Mouse (Mus musculus) layer of hippocampus, adult 11-12 months (tissue): ENCODE data around the gene Pitx2.

Experiments used
- DNase-seq: peaks from one replicate; pipeline ENCODE4 v3.0.0; 2022; ENCODE audit warnings: low spot score

Pitx2 gene

DNA sequence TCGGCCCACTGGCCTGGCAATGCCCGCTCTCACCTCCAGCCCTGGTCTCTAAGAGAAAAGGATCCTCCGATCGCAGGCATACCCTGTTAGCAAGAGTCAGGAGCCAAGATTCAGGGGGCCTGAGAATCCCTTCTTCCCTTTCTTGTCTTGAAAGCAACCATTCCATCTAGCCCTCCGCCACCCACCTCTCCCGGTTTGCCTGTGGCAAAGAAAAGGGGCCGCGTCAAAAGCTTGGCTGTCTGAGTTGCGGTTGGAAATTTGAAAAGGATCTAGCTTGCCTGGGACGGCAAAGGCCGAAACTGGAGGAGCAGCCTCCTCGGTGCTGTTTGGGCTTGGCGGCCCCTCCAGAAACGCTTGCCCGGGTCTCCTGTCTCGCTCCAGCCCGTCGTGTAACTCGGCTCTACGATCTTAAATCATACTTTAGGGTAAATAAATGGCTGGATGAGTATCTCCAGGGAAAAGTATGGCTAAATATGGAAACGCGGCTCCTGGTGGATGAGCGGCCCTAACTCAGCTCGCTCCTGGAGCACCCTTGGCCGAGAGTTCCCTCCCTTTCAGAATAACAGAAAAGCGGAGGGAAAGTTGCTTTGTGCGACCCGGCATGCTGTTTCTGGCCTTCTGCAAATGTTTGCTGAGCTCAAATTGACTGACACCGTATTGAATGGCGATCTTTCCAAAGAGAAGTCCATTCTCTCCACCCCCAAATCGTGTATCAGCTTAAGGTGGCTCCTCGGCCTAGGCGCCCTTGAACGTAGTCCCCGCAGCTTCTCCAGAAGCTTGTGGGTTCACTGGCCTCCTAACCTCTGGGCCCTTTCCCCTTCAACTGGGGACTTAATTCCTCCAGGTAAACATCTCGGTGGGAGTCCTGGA, 3.4 kb downstream of the Pitx2 start:
- no peak for DNase-seq

DNA sequence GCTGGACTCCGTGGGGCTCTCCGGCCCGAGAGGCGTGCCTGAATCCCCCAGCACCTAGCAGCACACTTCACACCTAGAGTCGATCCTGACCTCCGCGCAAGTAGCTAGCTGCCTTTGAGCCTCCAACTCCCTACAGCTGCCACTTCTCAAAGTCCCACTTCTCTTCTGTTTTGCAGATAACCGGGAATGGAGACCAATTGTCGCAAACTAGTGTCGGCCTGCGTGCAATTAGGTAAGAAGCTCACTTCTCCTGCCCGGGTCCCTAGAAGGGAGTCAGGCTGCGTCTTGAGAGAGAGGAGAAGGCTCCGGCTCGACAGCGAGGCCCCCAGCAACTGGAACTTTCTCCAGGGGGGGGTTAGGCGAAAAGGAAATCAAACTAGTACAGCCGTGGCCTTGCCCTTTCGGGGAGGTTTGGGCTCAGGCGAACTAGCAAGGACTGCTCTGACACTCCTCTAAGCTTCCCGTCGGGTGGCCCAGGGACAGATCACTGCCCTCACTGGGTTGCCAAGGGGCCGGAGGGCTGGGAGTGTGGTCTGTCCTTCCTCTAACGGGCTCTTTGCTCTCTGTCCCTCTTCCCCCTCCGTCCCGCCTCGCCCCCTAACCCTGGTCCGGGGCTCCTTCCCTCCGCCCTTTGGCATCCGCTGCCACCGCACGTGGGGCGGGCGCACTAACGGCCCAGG, 4.2 kb downstream of the Pitx2 start:
- DNase-seq: no peak

DNA sequence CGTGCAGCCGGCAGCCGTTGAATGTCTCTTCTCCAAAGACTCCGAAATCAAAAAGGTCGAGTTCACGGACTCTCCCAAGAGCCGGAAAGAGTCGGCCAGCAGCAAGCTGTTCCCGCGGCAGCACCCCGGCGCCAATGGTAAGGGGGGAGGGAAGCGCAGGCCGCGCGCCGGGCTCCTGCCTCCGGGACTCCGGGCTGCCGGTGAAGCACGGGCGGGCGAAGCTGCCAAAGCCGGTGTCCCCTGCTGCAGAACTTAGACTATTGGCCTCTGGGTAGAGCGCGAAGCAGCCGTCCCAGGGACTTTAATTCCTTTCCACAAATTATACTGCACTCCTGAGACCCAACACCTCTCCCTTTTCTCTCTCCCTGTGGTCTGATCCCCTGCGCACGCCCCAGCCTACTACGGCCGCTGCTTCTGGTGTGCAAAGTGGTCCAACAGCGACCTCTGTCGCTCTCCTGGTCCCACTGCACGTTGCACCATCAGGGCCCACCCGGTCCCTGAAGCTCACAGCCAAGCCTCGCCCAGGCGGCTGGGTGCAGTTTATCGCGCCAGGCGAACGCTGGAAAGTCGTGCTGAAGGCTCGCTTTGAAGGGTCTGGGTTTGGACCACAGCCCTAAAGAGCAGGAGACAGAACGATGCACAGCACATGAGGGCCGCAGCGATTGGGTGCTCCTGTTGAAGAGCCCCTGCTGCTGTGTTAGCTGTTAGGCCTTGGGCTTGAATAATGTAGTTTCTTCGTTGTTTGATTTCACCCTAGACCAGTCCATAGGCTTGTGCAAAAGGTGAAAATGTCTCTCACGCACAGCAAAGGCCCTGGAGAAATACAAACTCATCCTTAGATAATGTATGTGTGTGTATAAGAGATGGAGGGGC, 5.0 kb downstream of the Pitx2 start:
- DNase-seq: peak; percentile 55

DNA sequence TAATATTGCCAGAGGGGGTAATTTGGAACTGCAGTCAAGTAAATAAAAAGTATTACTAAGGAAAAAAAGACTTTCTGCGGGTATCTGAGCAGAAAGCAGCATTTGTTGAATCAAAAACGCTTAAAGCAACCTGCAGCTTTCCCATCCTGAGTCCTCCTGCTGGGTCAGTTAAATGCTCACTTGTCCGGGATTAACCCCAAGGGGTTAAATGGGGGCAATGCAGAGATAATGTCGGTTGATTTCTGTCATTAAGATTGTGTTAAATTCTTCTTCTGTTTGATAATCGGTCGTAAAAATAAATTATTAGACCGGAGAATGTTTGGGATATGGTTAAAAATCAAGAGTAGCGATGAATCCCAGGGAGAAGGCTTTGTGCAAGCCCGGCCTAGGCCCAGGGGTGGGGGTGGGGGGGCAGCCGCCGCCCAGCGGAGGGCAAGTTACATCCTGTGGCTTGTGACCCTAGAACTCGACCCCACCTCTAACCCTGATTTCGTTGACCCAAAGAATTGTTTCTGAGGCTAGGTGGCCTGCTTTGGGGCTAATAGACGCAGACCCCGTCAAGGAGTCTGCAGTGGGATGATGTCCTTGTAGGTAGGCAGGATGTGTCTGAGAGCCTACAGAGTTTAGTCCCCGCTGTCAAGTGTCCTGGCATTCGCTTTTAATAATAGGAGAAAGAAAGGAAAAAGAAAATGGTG, 6.0 kb downstream of the Pitx2 start:
- no peak for DNase-seq

DNA sequence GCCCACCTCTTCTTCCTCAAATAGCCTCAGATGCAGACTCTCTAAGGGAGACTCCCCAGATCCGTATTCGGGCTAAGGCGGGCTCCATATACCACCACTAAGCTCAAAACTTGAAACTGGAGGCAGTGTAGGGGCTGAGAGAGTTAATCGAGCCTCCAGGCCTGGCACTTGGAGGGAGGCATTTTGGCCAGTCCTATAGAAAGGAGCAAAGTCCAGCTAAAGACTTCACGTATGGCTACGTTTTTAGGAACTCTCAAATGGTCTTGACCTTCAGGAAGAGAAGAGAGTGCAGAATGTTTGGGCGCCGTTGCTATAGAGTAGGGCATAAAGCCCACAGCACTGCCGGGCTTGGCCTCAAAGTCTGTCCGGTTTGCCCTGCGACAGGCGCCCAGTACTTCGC, 7.1 kb downstream of the Pitx2 start:
- no peak for DNase-seq

DNA sequence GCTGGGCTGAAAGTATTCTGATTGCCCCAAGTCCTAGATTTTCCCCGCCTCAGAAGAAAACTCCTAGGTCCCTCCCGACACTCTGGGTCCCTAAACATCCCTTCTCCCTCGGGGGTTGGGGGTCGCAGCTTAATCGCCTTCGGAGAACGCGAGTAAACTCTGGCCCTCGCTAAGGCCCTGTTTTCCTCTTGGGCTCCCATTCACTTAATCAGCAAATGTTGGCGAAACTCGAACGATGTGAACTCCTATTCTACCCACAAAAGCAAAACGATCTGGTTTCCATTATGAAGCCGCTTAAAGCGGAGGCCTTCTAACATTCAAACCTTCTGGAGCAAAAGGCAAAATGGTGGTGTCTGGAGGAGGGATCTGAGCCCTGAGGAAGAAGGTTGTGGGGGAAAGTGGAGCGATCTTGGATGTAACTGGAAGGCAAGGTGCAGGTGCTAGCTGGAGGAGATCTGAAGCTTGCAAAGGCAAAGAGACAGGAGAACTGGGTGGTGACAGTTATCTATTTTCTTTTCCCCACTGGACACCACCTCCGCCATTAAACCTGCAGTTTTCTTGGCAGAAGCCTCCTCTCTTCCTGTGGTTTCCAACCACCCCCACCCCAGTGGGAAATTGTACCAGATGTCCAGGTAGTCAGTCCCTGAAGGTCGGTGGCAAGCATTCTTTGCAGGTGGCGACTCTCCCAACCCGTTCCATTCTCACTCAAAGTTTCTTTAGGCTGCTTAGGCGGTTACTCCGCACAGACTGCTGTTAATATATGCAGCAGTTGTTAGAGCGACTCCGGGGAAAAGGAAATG, 7.8 kb downstream of the Pitx2 start:
- DNase-seq: no peak

DNA sequence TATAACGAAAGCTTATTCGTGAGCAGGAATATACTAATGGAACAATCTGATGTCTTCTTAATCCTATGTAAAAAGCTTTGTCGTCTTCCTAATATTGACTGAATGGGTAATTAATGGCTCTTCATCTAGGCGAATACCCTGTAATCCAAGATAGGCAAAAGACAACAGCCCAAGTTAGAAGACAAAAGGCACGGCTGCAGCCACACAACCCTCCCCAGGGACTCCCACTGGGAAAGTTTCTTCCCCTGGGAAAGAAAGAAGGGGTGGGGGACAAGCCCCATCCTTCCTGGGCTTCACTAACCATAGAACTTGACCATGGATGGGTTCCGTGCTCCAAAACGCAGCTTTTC, 8.3 kb downstream of the Pitx2 start:
- DNase-seq: no peak

DNA sequence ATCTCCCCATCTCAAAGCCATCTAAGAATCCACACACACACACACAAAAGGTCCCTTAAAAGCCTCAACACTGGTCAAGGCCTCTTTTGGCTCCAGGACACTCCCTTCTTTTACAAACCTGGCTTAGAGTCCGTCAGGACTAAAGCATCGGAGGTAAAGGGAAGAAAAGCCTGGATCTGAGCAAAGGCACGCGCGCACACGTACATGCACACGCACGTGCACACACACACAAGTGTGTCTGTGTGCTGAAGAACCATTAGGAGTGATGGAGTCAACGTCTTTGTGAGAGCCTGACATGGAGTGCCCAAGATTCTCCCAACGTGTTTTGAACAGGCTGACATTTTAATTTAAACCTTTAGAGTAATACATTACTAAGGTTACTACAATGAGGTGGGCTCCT, 8.7 kb downstream of the Pitx2 start:
- no peak for DNase-seq

DNA sequence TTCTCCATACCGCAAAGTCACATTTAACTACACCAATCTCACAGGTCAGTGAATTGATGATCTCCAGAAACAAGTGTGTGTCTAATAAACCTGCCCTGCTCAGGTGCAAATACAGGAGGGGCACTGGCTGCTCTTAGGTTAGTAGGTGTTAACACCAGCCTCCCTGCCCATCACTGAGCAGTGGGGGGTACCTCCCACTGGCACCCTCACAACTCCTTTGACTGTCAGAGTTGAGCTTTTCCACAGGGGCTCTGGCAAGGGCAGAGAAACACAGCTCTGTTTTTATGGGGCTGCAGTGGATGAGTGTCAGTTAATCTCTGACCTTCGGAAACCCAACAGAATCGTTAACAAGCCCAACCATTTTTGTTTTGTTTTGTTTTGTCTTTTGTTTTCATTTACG, 9.6 kb downstream of the Pitx2 start:
- no peak for DNase-seq

DNA sequence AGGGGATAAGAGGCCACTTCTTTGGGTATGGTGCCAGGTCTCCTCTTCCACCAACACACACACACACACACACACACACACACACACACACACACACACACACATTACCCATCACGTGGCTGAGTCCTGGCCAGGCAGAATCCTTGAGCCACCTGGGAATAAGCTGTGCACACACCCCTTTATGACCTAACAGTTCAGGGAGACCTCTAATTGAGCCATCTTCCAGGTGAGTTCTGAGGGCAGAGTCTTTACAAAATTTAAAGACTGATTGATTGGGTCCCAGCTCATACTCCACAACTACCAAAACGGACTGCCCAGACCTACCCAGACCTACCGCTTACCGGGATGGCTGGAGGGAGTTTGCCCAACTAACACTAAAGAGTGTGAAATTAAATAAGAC, 10.1 kb downstream of the Pitx2 start:
- DNase-seq: no peak

DNA sequence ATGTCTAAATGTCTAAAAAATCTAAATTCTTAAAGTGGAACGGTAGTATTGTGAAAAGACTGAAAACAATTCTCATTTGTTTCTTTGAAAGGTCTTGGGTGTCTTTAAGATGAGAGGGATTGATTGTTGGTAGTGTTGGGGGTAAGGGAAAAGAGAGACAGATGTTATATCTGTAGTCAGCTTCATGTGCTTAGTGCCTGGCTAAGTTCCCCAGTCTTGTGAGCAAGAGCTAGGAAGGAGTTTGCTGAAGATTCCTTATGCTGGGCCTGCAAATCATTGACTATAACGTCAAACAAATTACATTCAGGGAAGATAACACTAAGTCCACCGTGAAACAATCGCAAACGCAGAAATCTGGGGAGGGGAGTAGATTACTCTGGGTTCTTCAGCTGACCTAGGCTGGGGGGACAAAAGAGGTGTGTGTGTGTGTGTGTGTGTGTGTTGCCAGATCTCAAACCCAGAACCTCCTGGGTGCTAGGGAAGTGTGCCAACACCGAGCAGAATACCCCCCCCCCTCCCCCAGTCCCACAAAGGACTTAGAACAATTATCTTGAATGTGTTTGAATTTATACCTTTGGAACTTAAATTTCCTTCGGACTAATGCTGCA, 12.5 kb downstream of the Pitx2 start:
- no peak for DNase-seq

DNA sequence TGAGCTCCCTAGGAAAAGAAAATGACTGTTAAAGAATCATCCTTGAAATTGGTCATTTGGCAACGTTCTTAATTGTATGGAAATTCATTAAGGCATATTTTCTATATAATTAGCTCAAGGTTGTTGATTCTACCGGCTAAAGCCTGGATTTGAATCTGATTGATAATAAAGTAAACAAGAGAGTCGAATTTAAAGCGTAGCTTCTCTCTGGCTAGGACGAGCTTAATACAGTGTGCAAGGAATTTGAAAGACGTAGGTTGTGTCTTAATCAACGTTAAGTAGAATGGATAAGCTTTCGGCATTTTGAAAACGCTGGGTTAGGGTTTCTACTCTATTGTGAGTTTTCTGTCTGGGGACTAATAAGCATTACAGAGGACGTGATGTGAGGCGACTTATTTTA, 13.1 kb downstream of the Pitx2 start:
- DNase-seq: no peak

DNA sequence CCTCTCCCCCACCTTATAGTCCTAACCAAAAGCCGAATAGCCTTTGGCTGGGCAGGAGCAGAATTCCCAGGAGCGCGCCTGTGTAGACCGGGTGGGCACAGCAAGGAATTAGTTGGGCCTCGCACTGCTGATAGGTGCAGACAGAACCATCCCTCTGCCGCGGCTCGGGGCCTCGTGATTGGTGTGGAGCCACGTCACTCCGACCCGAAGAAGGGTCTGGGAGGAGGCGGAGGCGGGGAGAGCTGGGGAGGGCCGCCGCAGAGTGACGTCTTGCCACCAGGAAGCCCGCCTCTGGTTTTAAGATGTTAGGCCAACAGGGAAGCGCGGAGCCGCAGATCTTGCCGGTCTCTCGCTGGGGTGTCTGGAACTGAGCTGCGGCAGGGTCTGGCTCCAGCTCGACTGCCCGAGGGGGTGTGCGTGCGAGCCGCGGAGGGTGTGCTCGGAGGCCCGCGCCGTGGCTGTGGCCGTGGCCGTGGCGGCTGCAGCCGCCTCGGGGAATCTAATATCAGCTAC, 14.0 kb downstream of the Pitx2 start:
- no peak for DNase-seq

DNA sequence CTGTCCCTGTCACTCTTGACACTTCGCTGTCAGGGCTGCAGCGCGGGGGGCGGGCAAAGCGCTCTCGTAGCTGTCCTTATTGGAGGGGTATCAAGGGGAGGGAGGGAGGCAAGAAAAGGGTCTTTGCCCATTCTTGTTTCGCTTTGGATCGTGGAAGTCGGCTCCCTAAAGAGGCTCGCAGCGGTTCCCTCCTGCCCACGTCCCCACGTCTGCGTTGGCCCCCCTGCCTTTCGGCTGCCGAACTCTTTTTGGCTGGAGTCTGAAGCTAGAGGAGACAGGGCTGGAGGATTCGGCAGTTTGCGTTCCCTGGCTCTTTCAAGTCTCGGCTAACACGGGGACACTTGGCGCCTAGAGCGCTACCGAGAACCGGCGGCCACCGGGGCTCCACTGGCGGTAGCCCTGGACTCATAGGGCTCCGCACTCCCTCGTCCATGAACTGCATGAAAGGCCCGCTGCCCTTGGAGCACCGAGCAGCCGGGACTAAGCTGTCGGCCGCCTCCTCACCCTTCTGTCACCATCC, 14.5 kb downstream of the Pitx2 start:
- no peak for DNase-seq

DNA sequence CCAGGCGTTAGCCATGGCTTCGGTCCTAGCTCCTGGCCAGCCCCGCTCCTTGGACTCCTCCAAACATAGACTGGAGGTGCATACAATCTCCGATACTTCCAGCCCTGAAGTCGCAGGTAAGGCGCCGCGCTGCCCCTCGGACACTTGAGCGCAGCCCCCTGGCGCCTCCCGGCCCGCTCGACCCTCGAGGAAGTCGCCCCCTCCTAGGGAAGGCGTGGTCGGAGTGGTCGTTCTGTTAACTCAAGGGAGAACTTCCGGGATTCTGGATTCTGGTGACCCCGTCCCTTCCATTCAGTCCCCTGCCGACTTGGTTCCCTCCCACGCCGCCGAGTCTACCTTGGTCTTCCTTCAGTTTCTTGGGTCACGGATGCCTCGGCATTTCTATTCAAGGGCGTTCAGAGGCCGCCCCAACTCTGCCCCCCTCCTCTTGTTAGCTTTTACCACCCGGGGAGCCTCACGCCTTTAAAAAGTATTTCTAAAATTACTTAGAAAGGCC, 15.0 kb downstream of the Pitx2 start:
- no peak for DNase-seq

DNA sequence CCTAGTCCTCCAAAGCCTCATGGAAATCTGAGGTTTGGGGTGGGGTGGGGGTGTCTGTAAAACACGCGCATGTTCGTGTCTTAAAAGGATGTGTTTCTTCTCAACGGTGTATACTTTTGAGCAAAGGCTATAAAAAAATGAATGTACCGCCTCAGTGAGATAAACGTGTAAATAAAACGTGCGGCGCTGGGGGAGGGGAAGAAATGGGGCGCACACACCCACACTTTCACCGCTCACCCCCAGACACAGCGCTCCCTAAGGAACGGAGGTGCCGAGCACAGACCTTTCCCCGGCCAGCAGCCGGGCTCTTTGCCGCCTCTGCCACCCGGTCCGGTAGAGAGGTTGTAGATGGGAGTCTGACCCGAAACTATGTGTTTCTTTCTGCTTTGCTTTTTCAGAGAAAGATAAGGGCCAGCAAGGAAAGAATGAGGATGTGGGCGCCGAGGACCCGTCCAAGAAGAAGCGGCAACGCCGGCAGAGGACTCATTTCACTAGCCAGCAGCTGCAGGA, 15.6 kb downstream of the Pitx2 start:
- DNase-seq: no peak

DNA sequence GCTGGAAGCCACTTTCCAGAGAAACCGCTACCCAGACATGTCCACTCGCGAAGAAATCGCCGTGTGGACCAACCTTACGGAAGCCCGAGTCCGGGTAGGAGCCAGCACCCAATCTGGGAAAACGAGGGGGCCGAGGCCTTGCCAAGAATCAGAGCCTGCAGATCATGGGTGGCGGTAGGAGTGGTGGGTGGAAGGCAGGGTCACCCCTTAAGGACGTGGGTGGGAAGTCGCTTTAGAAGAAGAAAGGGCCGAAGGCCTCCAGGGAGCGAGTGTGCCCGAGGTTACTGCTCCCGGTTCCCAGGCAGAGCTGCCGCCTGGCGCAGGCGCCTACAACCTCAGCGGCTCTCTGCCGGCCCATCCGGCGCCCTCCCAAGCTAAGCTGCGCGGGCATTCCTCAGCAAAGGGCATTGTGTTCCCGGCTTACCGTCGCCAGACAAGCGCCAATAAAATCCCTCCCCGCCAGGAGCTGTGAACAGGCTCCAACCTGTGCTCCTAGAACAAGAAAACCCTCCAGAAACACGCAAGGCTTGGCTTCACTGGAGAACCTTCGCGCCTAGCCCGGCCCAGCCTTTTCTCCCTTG, 16.2 kb downstream of the Pitx2 start:
- no peak for DNase-seq

DNA sequence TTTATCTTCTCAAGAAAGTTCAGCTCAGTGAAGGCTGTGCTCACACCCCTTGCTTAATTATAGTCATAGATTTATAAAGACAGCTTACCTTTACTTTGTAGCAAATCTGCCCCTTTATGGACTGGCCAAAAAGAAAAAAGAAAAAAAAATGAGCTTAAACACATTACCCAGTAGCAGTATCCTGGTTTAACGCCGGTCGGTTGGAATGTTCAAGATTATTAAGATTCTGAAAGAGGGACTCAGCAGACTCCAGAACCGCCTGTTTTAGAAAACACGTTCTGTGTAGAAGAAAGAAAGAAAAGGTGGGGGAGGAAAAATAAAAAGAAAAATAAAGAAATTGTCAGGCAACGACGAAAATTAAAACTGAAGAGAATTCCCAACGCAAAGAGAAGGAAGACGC, 16.8 kb downstream of the Pitx2 start:
- no peak for DNase-seq

DNA sequence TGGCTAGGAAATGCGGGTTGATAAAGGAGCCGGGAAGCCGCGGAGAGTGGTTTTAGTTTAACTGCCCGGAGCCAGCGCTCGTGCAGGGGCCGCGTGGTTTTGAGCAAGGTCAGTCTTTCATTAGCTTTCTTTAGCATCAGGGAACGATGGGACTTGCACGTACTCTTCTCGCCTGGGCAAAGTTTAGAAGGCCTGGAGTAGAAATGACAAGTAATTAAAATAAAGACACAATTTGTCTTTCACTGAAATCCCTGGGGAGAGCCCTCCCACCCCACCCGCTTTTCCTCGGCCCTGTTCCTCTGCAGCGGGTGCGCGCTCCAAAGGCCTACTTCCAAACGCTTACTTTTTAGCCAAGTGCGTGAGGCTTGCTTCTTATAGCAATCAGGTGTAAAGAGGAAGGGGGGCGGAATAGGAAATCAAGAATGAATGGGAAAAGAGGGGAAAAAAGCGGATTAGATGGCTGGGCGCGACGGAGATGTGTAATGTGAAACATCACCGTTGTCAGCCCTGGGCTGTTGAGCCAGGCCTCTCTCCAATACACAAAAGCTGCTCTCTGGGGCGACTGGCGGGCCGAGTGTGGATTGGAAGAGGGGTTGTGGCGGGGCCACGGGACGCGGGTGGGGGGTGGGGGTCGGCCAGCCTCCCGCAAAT, 17.4 kb downstream of the Pitx2 start:
- no peak for DNase-seq
